Mouse (Mus musculus) embryonic fibroblast, embryonic 13.5 days (primary cell): Measurements from ENCODE around the gene Arhgap4.

Source experiments
- CTCF ChIP-seq: IDR thresholded peaks from 2 replicates; pipeline ENCODE4 v1.5.1; 2011; ENCODE audit warnings: mild to moderate bottlenecking, control low read depth, low read length, moderate library complexity, borderline replicate concordance; ENCODE audit not compliant: insufficient read depth
- POLR2A ChIP-seq: IDR thresholded peaks from 2 replicates; pipeline ENCODE4 v1.6.1; 2011; ENCODE audit warnings: low read depth, mild to moderate bottlenecking, control low read depth, low read length, moderate library complexity

DNA sequence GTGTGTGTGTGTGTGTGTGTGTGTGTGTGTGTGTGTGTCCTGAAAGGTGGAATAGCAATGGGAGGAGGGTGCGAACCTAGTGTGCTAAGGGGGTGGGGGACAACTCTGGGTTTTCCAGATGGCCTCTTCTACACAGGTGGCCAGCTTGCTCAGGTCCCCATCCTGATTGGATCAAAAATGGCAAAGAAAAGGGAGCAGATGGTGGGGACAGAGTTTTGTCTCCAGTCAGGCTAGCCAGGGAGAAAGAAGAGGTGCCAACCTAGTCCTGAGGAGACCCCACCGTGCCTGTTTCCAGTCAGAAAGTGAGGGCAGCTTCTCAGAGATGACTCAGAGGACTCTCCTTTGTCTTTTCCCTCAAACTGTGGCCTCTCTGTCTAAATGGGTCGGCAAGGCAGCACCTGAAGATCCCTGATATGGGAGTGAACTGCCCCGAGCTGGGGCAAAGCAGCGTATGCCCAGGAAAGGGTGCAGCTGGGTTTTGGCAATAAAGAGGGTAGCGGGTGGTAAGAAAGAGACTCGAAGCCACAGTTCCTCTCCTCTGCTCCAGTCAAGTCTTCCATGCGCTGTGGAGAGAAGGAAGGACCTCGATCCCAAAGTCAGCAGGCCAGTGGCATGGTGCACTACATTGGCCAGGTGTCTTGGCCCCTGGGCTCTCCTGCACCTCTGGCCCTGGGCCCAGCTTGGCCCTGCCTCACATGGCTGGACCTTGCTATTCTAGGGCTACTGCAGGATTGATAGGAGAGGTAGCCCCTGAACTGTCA is 67.2 kb downstream of the Arhgap4 start:
- TF ChIP-seq POLR2A (no peak), CTCF (no peak)
